14 mouse cellular contexts compared by ENCODE assay signal in the genomic region with DNA sequence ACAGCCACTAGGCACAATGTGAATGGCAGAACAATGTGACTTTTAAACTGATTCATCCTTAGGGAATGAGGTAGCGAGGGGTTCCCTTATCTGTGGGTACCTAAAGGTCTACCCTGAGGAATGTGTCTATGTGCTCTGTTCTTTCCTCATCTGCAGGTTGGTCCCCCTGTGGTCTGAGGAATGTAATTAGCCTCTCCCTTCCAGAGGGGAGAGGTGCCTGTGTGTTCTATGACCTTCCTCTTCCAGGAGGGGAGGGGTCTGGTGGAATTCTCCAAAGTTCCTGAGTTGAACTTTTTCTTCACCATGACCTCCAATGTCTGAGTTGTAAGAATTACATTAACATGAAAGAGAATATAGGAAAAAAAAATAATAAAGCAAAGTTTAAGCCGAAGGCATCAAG.
DNase-seq lines count a peak whose midpoint lies in the region.
"Had no signal": no experiment of that assay in that cellular context is flagged by ENCODE, and none has a peak within 500 bp of the region (broad histone marks: within the 10 kb centered on the region; RNA-seq: fewer than 3 reads in every experiment).

No protein-coding gene starts in this region.

- peak; percentile 63 for DNase-seq in ES-CJ7 (ENCODE audit: low read depth, low spot score)
- DNase-seq in R1 (ENCODE audit: low read depth, low spot score) = peak; percentile 93
- DNase-seq in cerebellum, adult 18-20 months = no peak
- DNase-seq in layer of hippocampus, postnatal 10 days (ENCODE audit: low spot score in 2 of 2) = no peak
- no peak for DNase-seq in cerebellum, postnatal 4 days (ENCODE audit: low spot score in 2 of 2)
- DNase-seq: adrenal gland, adult 8-10 months; adrenal gland, postnatal 14 days; adrenal gland, postnatal 36 days; cerebellum, adult 11-12 months; cerebellum, adult 8-10 months; cerebellum, adult 9-11 months; cerebellum, postnatal 14 days; cerebellum, postnatal 36 days; embryo, embryonic 11 days had no signal

Comparison
In these comparisons a context has a peak if more than half of its experiments do, and no peak if none do; other contexts are left out.
1. DNase-seq: peak in ES-CJ7 (single experiment) and R1 (single experiment); none in cerebellum, adult 18-20 months (0 of 2), layer of hippocampus, postnatal 10 days (0 of 2) and cerebellum, postnatal 4 days (0 of 2).